Mouse (Mus musculus) skeletal muscle tissue, adult 2 months (tissue): ENCODE measurements around the gene Gm17359.
"Not testable (repeated sequence)": the region's sequence is repeated elsewhere in the genome, so short reads cannot be mapped to it uniquely, and the experiment has no call there.

Source experiments
- DNase-seq: peaks from one replicate; pipeline ENCODE4 v3.0.0-alpha.2; 2012; ENCODE audit warnings: low read depth, low spot score

Gene Gm17359

DNA sequence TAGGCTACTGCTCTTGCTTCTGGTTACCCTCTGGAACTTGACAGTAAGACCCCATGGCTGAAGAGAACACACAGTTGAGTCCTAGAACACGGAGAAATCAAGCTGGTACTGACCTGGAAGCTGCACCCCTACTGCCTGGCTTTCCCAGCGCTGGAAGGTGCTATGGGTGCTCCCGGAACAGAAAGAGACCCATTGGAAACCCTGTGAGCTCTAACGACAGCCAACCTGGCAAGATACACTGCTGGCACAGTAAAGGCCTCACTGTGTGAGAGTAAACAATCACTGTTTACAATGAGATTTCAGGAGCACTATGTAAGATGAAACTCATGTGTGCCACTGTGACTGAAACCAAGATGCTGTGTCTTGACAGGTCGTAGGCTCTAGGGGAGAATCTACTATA lies 78.6 kb downstream of the Gm17359 start:
- no peak for DNase-seq

DNA sequence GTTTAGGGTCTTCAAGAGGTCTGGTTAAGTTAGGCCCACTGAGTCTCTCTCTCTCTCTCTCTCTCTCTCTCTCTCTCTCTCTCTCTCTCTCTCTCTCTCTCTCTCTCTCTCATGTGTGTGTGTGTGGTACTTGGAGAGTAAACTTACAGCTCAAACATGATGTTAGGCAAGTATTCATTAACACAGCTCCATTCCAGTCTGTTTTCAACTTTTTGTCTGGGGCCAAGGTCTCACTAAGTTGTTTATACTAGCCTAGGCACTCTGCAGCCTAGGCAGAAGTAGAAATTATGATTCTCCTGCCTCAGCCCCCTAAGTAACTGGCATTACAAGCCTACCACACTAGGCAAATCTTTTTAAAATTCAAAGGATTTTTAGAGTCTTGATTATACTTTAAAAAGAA lies 79.5 kb downstream of the Gm17359 start:
- no peak for DNase-seq

DNA sequence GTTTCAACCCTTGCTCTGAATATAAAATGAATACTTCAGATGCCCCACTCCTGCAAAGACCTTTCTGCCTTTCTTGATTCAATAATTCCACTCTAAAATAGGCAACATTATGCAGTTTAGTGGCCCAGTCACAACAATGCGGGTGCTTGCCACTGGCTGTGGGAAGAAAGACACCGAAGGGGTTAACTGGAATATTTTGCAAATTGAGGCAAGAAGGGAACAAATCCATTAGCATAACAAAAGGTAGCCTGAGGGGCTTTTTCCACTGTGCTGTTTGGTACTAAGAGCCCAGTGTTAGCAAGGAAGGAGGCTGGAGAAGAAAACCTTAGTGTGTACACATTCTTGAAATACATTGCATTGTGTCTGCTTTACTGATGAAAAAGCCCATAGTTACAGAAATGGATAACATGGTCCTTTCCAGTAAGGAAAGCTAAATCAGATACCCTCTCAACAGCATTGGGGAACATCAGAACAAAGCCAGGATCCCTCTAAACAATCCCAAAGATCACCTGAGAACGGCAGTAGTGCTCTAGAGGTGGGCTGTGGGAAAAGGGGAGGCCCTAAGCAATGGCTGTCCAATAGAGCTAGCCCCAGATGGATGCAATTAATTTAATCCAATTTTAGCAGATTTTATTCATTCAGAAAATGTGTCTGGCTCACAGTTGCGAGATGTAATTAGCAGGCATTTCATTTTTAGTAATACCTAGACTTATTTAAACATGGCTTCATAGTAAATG lies 80.7 kb downstream of the Gm17359 start:
- DNase-seq = no peak

DNA sequence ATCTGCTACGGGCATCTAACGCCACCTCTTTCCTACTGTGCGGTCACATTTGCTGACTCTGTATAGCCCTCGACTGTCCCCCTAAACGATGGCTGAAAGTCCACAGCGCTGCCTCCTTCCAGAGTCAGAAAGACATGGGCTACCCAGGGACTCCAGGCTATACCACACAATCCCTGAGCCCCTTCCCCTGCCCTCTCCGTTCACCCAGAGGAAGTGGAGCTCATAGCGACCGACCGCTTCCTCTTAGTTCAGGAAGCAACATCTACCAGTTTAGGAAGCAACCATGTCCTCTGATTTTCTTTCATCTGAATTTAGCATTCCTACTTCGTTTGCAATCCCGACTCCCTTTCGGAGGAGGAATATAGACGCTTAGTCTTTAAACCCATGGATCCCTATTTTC lies 82.5 kb downstream of the Gm17359 start:
- DNase-seq = no peak

DNA sequence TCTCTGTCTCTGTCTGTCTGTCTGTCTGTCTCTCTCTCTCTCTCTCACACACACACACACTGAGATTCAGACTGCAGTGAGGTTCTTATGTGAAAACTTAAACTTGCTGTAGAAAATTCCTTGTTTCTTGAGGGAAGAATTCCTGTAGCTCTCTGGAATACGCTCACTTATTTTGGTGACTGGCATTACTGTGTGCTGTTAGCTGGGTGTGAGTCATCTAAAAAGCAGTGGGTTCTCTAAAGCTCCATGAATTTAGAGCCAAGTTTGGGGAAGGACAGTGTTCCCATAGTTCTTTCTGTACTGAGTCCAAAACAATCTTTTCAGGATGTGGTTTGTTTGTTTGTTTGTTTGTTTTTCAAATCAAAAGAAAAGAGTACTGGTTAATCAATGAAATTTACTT lies 89.0 kb downstream of the Gm17359 start:
- no peak for DNase-seq

DNA sequence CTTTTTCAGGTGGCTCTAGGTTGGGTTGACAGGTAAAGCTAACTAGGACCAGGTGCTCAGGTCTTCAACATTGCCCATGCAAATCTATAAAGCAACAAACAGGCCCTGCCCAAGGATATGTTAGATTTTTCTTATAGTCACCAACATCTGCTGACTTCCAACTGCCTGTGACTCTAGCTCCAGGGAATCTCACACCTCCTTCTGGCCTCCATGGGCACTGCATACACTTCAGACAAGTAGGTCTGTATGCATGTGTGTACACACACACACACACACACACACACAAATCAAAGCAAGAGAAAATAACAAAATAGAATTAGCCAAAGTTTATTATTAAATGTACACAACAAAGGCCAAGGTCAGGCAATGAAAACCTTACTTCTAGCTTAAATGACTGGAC lies 97.1 kb downstream of the Gm17359 start:
- DNase-seq = no peak

DNA sequence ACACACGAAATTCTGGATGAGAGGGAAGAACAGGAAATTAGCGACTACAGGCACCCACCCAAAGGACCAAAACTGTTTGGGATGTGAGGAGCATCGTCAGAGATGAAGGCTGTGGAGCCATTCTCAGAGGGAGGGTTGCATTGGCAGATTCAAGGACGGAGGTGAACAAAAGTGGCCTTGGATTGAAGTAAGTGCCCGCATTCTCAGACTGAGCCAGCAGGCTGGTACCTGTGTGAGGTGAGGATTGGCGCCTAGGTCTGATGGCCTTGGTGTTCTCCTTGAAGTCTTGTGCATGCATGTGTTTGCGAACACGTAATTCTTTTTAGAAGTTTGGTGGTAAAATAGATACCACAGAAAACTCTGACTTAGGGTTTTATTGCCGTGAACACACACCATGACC lies 98.0 kb downstream of the Gm17359 start:
- no peak for DNase-seq

DNA sequence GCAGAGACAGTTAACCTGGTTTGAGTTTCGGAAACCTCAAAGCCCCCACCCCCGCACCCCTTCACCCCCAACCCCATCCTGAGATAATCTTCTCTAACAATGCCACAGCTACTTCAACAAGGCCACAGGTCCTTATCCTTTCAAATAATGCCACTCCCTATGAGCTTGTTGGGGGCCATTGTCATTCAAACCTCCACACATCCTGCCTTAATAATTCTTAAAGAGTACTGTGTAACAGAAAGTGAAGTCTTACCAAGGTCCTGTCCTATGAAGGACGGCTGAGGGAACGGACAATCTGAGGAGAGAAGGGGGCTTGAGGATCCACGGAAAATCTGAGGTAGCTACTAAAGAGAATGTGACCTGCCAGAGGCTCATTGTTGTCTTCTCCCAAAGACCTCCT lies 98.5 kb downstream of the Gm17359 start:
- DNase-seq = no peak

DNA sequence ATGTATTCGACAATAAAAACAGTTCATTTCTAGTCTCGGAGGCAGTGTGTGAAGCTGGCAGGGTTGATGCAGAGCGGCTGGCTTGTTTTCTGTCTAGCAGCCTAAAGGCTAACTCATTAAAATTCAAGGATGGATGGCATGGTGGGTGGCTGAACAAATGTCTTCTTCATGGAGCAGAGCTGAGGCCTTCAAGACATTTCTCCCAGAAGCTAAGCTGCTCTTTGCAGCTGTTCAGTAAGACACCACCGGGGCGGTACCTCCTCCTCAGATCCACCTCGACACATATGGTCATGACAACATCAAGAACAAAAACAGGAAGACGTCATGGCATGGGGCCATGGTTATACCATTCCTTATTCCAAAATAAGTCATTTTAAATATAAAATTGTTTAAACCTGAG lies 99.7 kb downstream of the Gm17359 start:
- DNase-seq = no peak

DNA sequence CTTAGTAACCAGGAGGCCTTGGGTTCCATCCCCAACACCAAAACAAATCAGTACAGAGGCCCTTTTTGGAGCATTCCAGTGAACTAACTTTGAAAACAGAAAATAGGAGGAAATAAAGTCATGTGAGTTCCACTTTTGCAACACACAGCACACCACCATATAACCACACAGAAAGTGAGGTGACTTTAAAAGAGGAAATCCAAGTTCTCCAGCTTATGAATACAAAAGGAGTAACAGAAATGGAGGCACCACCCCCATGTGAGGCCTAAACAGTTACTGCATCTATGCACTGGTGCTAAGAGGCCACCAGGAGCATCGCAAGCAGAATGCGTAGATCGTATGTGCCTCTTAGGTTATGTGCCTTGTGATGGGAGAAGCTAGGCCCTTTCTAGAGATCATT lies 101.8 kb downstream of the Gm17359 start:
- DNase-seq = no peak

DNA sequence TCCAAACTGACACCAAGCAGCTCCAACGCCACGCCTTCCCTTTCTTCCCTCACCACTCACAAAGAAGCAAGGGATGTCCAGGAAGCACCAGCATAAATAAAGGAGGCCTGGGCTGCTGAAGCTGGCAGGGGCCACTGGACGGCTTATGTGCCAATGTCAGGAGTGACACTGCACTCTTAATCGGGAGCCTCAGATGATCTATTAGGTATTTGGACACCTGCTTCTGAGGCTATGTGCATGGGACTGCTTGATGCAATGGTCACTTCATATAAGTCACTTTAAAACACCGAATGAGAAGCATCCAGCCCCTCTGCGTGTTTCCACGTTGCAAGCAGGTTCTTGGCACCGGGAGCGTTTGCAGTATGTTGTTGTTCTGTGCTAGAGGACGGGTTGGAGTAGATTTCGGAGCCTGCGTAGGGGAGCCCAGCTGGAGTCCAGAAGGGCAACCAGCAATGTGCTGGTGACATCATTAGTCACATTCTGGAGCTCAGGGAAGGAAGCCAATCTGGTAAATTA lies 104.6 kb downstream of the Gm17359 start:
- no peak for DNase-seq

DNA sequence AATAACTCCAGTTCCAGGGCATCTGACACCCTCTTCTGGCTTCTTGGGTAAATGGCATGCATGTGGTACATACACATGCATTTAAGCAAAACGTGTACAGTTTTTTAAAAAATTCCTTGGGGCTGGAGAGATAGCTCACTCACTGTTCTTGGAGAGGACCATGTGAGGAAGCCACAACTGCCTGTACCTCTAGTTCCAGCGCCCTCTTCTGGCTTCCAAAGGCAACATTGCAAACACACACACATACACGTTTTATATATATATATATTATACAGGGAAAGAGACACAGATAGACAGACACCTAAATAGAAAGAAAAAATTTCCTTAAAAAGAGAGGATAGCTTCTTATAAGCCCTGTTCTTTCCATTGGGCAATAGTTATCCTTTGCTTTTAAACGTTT lies 107.4 kb downstream of the Gm17359 start:
- DNase-seq = no peak

DNA sequence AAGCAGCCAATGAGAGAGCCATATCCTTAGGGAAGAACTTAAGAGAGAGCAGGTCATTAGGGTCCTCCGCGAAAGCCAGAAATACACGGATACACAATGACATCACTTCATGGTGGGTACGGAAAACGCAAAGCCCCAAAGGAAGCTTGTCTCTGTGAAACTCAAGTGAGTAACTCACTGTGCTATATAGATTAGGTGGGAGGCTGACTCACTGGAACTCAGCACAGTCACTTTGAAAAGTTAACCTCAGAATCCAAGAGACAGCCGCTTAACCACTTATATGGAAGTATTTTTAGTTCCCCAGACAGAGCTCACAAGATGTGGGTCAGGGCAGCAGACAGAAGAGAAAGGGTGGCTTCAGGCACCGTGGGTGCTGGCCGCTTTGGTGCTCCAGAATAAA lies 108.6 kb downstream of the Gm17359 start:
- DNase-seq = no peak

DNA sequence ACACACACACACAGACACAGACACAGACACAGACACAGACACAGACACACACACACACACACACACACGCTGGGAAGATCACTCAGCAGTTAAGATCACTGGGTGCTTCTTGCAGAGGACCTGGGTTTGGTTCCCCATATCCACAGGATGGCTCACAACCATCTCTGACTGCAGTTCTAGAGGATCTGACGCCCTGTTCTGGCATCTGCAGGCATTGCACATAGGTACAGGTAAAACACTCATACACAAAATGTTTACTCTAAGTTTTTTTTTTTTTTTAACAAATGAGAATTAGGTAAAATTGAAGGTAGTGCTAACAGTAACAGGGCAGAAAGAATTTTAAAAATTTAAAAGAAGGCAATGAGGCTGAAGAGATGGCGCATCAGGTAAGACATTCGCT lies 109.7 kb downstream of the Gm17359 start:
- no peak for DNase-seq

DNA sequence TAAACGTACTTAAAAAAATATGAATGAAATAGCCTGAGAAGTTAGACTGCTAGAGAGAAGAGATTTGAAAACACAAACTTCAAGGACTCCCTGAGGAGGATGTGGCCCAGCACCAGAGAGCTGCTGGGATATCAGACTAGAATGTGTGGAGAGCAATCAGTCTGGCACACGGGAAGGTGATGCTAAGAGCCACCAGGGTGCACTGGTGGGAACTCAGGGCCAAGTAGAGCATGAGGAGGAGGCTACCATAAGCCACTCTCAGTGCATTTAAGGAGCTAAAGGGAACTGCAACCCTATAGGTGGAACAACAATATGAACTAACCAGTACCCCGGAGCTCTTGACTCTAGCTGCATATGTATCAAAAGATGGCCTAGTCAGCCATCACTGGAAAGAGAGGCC lies 110.2 kb downstream of the Gm17359 start:
- DNase-seq = not testable (repeated sequence)

DNA sequence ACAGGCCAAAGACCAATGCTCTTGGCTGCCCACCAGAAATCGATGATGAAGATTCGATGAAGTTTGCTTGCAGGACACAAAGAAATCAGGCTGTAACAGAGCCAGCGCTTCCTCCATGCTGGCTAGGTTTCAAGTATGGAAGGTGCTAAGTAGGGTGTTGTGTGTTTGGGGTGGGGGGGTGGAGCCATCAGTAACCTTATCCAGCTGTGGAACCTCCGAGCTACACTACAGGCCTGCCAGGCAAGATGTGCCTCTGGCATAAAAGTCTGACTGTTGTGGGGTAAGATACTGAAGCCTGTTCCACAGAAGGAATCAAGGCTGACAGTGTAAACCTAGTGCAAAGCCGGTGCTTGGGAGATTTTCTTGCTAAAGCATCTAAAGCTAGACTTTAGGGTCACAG lies 112.0 kb downstream of the Gm17359 start:
- no peak for DNase-seq

DNA sequence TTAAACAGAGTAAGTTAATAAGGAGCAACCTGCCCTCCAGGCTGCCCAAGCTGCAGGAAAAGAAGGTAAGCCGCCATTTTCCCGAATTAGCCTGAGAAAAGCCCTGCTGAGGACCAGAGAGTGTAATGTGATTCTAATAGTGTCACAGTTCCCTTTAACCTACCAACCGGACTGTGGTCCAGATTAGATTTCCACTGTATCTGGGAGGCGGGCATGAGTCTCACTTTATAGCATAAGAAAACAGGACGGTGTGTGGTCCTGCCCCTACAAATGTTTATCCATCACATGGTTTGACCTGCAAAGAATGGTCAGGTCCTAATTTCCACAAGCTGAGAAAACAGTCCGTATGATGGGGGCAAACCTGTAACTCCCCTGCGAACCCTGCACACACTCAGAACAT lies 112.9 kb downstream of the Gm17359 start:
- DNase-seq = no peak

DNA sequence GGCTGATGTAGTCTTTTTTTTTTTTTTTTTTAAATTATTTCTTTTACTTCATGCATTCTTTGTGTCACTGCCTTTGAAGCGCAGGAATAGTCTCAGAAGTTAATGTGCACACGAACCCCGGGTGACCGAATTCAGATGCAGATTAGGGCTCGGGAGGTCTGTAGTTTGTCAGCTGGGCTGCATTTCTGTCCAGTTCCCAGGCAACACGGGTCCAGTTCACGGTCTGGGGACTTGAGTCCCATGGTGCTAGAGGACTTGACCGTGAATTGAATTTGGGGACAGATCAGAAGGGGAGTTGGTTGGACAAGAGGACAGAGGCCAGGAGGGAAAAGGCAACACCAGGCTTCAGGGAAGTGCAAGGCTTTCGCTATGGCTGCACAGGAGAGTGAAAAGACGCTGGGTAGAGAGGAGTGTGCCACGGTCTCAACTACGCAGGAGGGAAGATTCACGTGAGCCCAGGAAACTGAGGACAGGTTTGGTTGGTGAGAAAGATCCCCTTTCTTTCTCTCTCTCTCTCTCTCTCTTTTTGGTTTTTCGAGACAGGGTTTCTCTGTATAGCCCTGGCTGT lies 116.3 kb downstream of the Gm17359 start:
- DNase-seq = no peak

DNA sequence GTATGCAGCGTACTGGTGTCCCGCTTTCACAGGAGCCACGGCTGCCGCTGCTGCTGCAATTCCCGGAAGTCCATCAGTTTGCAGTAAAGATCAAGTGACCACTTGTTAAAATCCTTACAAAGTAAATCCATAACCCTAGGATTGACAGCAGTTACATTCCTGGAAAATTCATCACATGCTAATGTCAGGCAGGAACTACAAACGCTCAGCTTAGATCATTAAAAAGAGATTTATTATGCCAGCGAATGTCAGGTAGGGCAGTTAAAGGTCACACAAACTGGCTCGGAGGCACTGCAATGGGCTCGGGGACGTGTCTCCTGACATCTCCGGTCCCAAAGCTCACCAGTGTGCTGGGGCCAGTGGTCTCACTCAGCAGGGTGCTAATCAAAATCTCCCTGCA lies 119.3 kb downstream of the Gm17359 start:
- no peak for DNase-seq

DNA sequence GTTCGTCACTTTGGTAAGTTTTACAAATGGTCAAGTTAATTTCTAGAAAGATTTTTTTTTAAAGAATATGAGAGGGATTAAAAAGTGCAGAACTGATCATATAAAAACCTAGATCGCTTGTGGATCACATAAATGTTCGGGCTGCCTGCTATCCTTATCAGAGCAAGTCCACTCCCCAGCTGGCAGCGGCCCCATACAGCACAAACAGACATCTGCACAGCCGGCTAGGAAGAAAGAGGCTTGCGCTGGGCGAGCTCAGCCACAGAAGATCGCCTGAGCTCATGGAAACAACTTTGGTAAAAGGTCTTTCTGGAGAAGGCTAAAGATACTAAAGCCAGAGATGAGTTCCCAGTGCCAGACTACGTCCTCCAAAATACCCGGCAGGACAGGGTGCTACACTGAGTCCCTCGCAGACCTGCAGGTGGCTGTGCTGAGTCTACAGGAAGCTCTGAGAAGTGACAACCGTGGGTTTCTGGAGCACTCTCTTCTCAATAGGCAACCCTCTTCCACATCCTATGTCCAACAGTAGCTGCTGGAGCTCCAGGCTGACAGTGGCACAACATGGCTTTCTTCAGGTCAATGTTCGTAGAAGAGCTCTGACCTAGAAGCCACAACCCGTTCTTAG lies 122.3 kb downstream of the Gm17359 start:
- no peak for DNase-seq

DNA sequence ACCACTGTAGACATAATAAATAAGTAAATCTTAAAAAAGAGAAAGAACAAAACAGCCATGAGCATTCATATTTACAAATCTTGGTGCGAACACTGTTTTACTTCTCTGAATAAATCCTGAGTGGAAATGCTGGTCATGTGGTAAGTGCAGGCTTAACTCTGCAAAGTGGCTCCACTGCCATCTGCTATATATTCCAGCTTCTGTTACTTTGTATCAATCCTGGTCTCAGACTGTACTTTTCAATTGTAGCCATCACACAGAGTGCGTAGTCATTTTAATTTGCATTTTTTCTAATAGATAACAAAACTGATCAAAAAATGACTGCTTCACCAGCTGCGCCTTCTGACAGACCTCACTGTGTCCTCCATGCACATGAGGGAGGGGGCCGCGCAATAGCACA lies 133.0 kb downstream of the Gm17359 start:
- DNase-seq = no peak

DNA sequence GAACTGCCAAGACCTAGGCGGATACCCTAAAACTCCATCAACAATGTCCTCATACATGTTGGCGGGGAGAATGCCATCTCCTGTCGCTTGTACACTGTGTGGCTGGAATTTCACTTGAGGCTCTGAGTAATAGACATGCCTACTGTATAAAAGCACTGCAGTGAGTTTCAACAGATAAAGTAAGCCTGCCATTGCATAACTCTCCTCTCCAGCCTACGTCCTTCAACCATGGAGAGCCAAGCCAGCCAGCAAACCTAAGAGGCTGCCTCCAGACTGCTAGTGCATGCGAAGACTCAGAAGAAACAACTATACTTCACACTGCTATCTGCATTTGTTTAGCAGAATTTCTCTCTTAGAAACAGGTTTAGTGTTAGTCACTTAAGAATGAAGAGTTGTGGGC lies 135.9 kb downstream of the Gm17359 start:
- no peak for DNase-seq

DNA sequence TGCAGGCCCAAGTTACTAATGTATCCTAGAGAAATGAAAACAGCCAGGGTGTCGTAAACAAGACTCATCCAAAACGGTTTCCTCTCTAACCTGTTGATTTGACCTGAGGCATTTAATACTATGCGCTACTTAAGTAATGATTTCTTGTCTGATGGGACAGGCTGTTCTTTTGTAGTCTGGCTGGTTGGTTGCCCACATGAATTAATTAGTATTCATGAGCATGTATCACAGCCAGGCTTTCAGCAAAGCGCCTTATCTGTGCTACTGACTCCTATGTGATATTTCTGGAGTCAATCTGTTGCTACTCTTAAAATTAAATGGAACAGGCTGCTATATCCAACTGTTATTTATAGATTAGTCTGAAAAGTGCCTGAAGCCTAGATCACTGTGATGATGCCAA lies 138.4 kb downstream of the Gm17359 start:
- DNase-seq = peak; percentile 43
